Mouse (Mus musculus): Measurements from ENCODE around the gene Asb10. TPM values are rescaled to one million over a fixed set of nuclear protein-coding genes. Genes with fewer than 3 reads are reported as not detected.

Asb10 gene
- total RNA-seq, 2 experiments from 2014 or later, result 70.2 to 72.5 TPM

GRCm38 (mm10) chr5:24496756-24497155 is 44.0 kb downstream of the Asb10 start:
- DNase-seq, result no peak
- intact Hi-C loops (cut with DNase I), result no loop called here

- intact Hi-C loops (cut with DNase I), result no loop called here
- DNase-seq, result no peak
These were observed 45.8 kb downstream of the Asb10 start for GRCm38 (mm10) chr5:24495019-24495418.

GRCm38 (mm10) chr5:24492546-24493285 is 48.1 kb downstream of the Asb10 start:
- DNase-seq, result no peak
- intact Hi-C loops (cut with DNase I), result no loop called here

- DNase-seq, result no peak
- intact Hi-C loops (cut with DNase I), result no loop called here
These were observed 50.3 kb downstream of the Asb10 start for GRCm38 (mm10) chr5:24490413-24490920.

GRCm38 (mm10) chr5:24486738-24487137 is 54.0 kb downstream of the Asb10 start:
- intact Hi-C loops (cut with DNase I), result loop anchor here (2.0 to 10.0 kb wide), 2 partner anchors 42 to 168 kb away; no protein-coding TSS in a partner anchor
- DNase-seq, result no peak

GRCm38 (mm10) chr5:24486097-24486496 is 54.7 kb downstream of the Asb10 start:
- peak; percentile 90 to 94 for DNase-seq
- intact Hi-C loops (cut with DNase I), result loop anchor here (2.0 to 10.0 kb wide), 2 partner anchors 43 to 169 kb away; no protein-coding TSS in a partner anchor

- intact Hi-C loops (cut with DNase I), result loop anchor here (10.0 kb wide), 1 partner anchor 170 kb away; no protein-coding TSS in a partner anchor
- no peak for DNase-seq
These were observed 55.8 kb downstream of the Asb10 start for GRCm38 (mm10) chr5:24484963-24485362.

GRCm38 (mm10) chr5:24483326-24483725 is 57.5 kb downstream of the Asb10 start:
- DNase-seq, result peak; percentile 54 to 71
- intact Hi-C loops (cut with DNase I), result loop anchor here (10.0 kb wide), 1 partner anchor 171 kb away; no protein-coding TSS in a partner anchor

Other genes with a start within 250 kb of the Asb10 start
- gene Kcnh2, start 189.4 kb downstream of the Asb10 start, total RNA-seq (2021), result 10 to 100 TPM; 75.5 to 85.8 TPM
- gene Nos3, start 176.2 kb downstream of the Asb10 start, total RNA-seq (2021), result 10 to 100 TPM; 34.5 to 35.6 TPM
- gene Atg9b, start 148.8 kb downstream of the Asb10 start, total RNA-seq (2021), result under 1 TPM; 0.41 to 0.45 TPM
- 10 to 100 TPM; 81.9 to 87.0 TPM for gene Abcb8, start 147.3 kb downstream of the Asb10 start, total RNA-seq (2021)
- under 1 TPM in 1 of 2 experiments, not detected in 1; 0.39 TPM for gene Asic3, start 127.6 kb downstream of the Asb10 start, total RNA-seq (2021)
- gene Cdk5, start 117.4 kb downstream of the Asb10 start, total RNA-seq (2021), result 10 to 100 TPM; 22.5 to 23.4 TPM
- 10 to 100 TPM; 41.3 to 51.5 TPM for gene Slc4a2, start 117.1 kb downstream of the Asb10 start, total RNA-seq (2021)
- gene Fastk, start 95.7 kb downstream of the Asb10 start, total RNA-seq (2021), result 100 to 1,000 TPM; 239 to 243 TPM
- gene Tmub1, start 93.1 kb downstream of the Asb10 start, total RNA-seq (2021), result 10 to 100 TPM in 1 of 2 experiments, 1 to 10 TPM in 1; 9.2 to 10.9 TPM
- 10 to 100 TPM; 71.0 to 72.2 TPM for gene Agap3, start 88.8 kb downstream of the Asb10 start, total RNA-seq (2021)
- gene Gbx1, start 13.8 kb downstream of the Asb10 start, total RNA-seq (2021), result not detected
- not detected for gene 4931409K22Rik, start 15.8 kb upstream of the Asb10 start, total RNA-seq (2021)
- 10 to 100 TPM; 44.0 to 45.7 TPM for gene Abcf2, start 36.5 kb upstream of the Asb10 start, total RNA-seq (2021)
- 10 to 100 TPM; 12.4 to 14.3 TPM for gene Chpf2, start 45.8 kb upstream of the Asb10 start, total RNA-seq (2021)
- gene Smarcd3, start 83.4 kb upstream of the Asb10 start, total RNA-seq (2021), result 10 to 100 TPM; 59.2 to 60.7 TPM
- gene Nub1, start 144.6 kb upstream of the Asb10 start, total RNA-seq (2021), result 10 to 100 TPM; 28.5 to 31.1 TPM
- gene Wdr86, start 189.7 kb upstream of the Asb10 start, total RNA-seq (2021), result 1 to 10 TPM in 1 of 2 experiments, under 1 TPM in 1; 0.78 to 1.0 TPM
- 1 to 10 TPM in 1 of 2 experiments, not detected in 1; 2.8 TPM for gene Crygn, start 217.0 kb upstream of the Asb10 start, total RNA-seq (2021)